Mouse (Mus musculus) common myeloid progenitor, adult 5-6 weeks (primary cell): ENCODE measurements around the gene Chd8. TPM values are rescaled to one million over a fixed set of nuclear protein-coding genes. Genes with fewer than 3 reads are reported as not detected.

Experiments used
- ATAC-seq: replicated peaks from 2 replicates; pipeline ENCODE4 v1.8.0; 2016; ENCODE audit warnings: low read depth, mild to moderate bottlenecking, moderate TSS enrichment, inconsistent platforms; ENCODE audit not compliant: poor library complexity, severe bottlenecking
- total RNA-seq: library from RNA; stranded (forward); fragments of 200-1000, 187-1606 nt; gene quantifications from 2 replicates; pipeline ENCODE4 v1.2.3, GENCODE M21; 2017

Chd8 gene
- total RNA-seq, 1 experiment from 2014 or later = 103 TPM

DNA sequence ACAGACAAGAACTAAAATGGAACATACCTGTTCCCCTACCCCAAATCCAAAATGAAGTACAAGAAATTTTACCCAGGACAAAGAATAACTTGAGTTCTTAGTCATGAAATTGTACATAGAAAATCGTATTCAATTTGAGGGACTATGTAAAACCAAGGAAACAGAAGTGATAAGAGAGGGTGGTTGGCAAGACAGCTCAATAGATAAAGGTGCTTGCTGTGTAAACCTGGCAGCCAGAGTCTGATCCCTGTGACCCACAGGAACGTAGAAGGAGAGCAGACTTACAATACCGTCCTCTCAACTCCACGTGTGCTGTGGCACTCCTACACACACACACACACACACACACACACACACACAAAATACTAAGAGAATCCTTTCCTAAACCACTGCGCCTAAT lies 40.3 kb downstream of the Chd8 start:
- ATAC-seq = 0 out of 2 replicates have a peak, but pooled peaks have one; percentile 11

DNA sequence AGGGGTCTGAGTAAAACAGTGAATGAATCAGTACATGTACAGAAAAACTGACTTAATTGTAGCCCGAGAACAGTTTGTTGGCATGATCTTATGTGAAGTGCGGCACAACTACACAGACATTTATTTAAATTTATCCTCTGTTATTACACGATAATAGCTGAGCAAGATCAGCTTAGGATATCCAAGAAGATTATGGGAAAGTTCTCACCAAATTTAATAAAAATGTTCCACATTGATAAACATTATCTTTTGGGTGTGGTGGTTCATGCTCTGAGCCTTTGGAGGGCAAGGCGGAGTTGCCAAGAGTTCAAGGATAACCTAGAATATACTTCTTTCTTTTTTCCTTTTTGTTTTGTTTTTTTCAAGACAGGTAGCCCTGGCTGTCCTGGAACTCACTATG lies 58.2 kb downstream of the Chd8 start:
- no peak for ATAC-seq

DNA sequence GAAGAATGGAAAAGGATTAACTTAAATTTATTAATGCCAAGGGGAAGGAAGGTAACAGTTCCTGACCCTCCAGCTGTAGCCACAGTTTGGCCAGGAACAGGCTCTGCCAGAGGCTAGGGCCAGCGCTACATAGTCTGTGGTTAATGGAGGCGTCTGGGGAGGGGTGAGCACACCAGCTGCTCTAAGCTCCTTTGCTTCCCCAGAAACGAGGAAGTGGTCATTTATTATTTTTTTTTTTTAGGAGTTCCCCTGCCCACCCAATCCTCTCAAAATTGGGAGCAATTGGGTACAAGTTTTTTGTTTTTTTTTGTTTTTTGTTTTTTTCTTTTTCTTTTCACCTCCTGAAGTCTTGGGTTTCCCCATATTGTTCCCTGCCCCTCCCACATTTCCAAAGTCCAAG lies 59.4 kb downstream of the Chd8 start:
- ATAC-seq = peak; percentile 64

DNA sequence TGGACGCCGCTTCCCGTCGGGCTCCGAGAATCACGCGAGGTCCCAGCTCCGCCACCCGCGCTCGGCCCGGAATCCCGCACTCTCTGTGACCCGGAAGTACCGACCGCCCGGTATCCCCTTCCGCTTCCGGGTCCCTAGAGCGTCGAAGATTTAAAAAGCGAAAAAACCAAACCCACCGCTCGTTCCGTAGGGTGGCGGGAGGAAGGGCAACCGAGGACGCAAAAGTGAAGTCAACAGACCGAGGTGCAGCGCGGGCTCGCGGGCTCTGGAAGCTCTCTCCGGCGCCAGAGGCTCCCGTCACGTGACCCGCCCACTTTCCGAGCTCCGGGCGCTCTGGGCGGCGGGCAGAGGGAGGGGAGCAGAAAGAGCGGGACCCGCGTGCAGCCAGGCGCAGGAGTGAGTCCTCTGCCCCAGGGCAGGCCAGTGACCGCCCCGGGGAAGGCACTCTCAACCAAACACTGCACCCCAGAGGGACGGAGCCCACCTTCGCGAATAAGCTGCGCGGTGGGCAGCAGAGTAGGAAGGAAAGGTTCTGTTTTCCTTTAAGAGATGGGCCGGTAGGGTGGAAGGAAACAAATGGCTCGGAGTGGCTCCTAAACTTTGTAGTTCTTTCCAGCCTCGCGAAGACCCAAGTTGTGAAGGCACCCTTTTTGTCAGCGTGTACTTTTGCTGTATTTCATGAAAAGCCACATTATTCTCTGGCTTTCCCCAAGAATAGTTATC lies 60.3 kb downstream of the Chd8 start, which contains the start of gene Supt16:
Gene Supt16, minus strand, starts transcription at position 261 of the 723 bp plus-strand sequence.
- peak; percentile 81 for ATAC-seq

DNA sequence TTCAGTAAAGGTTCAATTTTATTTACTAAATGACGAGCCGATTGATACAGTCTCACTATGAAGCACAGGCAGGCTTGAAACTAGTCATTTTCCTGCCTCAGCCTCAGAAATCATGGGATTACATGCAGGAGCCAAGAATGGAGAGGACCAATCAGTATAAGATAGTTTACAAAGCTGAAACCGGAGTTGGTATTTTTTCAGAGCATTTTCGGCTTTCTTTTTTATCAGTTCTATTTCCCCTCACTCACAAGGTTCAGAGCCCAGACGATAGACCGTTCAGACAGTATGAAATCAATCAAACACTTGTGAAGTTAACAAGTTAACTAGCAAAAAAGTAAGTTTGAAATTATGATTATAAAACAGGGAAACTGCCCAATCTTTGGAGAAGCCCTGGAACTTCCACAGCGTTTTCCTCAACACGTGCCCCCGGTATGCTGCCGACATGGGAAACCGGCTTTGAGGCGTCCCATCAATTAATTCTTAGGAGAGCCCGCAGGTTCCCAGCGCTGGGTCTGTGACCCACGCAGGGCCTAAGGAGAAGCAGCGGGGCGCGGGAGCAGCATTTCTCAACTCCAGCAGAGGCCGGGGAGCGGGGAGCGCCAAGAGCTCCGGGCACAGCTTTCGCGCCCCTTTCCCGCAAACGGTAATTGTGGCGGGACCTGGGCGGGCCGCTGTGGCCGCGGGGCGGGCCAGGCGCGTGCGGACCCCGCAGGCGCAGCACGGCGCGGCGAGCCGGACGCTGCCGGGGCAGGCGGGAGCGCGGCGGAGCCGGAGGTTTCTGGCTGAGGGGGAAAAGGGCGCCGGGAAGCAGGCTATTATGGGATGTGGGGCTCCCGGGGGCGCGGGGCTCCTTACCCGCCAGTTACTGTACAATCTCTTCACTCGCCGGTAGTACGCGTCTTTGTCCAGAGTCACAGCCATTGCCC lies 61.1 kb downstream of the Chd8 start:
- ATAC-seq = no peak

DNA sequence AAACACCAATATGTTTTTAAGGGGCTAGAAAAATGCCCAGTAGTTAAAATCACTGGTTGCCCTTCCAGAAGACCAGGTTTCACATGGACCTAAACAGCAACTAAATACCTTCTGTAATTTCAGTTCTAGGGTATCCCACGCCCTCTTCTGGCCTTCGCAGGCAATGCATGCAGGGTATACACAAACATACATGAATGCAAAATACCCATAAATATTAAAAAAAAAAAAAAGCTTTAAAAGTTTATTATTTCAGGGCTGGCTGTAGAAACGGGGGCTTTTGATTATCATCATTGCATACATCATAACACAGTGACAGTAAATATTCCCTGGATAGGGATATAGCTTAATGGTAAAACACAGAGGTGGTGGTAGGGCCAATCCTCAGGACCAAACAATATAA lies 61.9 kb downstream of the Chd8 start:
- ATAC-seq = peak; percentile 34; the same call in 1 of the 2 replicates

DNA sequence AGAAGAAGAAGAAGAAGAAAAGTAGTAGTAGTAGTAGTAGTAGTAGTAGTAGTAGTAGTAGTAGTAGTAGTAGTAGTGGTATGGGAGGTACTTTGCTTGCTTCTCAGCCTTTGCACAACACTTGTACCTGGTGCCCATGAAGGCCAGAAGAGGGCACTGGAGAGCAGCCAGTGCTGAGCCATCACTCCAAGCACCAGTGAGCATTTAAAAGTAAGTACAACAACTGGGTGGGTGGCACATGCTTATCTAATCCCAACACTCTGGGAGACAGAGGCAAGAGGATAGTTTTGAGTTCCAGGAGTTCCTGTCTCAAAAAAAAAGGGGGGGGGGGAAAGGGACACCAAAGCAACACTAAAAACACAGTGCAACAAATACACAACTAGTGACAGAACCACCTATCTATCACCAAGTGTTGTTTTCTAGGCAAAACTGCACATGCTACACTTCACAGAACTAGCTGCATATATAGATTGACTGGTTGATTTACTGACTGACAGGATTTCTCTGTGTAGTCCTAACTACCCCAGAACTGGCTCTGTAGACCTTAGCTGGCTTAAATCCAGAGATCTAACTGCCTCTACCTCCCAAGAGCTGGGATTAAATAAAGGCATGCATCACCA lies 66.7 kb downstream of the Chd8 start:
- peak; percentile 96 for ATAC-seq

DNA sequence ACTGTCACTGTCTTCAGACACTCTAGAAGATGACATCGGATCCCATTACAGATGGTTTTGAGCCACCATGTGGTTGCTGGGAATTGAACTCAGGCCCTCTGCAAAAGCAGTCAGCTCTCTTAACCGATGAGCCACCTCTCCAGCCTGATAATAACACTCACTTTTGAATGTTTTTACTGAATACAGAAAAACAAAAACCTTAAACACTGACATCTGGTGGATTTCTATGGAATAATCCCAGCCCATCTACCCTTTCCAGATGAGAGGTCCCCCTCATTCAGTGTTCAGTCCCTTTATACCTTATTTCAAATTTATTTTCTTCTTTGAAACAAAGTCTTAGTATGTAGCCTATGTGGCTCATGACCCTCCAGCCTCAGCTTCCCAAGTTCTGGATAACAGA lies 68.1 kb downstream of the Chd8 start:
- 0 out of 2 replicates have a peak, but pooled peaks have one; percentile 48 for ATAC-seq

DNA sequence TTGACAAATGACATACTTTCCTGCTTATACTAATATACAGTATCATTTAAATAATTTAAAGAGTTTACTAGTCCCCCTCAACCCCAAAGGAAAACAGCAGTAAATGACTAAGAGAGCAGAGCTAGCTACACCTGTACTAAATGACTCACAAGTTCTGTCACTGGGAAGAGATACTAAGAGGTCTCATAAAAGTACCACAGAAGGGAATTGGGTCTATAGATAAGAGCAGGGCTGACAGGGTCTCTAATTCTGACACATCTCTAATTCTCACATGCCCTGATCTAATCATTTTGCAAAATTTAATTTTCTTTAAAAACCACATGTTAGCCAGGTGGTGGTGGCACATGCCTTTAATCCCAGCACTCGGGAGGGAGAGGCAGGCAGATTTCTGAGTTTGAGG lies 68.8 kb downstream of the Chd8 start:
- ATAC-seq = no peak

DNA sequence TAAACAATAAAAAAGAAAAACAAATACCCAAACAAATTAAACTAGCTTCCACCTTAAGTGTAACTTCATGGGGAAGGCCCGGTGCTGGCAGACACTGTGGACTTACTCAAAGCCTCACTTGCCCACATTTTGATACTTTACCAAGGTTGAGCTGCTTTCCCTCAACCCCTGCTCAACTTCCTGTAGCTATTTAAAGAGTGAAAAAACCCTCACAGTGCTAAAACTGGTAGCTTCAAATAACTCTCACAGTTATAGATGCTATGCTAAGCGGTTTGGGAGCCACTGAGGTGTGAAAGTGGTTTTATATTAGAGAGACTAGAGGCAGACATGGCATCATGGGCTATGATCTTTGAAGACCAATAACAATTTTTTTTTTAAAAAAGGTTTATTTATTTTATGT lies 91.0 kb downstream of the Chd8 start:
- no peak for ATAC-seq

DNA sequence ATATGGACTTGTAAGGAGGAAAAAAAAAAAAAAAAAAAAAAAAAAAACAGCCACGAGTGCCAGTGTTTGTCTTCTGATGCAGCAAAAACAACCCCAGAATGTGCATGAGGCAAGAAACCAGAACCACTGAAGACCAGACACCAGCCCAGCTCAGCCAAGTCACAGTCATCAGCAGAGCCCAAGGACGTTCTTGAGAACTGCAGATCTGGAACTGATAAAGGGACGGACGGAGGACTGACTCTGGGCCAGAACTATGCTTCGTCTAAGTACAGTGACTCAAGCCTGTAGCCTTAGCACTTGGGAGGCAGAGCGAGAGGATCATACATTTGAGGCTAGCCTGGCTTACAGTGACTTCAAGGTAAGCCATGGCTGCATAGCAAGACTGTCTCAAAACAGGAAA lies 96.7 kb downstream of the Chd8 start:
- no peak for ATAC-seq

DNA sequence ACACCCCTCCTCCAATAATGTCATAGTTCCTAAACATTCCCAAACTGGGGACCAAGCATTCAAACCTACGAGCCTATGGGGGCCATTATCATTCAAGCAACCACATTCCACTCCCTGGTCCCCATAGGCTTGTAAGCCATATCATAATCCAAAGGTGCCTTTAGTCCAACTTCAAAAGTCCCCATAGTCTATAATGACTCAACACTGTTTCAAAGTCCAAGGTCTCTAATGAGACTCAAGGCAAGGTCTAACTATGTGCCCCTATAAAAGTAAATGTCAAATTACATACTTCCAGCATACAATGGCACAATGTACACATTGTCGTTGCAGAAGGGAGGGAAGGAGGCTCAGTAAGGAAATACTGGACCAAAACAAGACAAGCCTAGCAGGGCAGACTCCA lies 102.6 kb downstream of the Chd8 start:
- no peak for ATAC-seq

DNA sequence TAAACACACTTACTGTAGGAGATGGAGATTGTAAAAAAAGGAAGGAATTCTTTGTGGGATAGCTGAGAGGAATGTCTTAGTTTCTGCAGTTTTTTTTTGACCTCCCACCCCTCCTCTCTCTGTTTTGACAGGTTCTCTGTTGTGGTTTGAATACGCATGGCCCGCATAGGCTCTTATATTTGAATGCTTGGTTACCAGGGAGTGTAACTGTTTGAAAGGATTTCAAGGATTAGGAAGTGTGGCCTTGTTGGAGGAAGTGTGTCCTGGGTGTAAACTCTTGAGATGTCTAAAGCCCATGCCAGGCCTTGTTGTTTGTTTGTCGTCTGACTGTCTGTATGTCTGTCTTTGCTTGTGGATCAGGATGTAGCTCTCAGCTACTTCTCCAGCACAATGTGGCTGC lies 105.0 kb downstream of the Chd8 start:
- 0 out of 2 replicates have a peak, but pooled peaks have one; percentile 25 for ATAC-seq

DNA sequence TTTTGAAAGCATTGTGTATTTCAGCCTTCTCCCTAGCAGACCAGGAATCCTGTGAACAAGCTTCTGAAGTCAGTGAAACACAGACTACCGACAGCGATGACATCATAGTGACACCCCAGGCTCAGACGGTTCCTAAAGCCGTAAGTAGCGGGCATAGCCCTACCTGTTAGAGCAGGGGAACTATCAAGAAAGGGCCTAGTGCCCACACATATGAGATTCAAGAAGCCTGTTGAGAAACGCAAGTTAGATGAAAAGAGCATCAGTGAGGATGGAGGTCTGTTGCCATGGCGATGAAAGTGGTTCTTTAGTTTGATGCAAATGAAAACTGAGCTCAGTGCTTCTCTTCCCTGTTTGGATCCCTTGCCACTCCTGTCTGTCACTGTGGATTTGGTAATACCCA lies 105.4 kb downstream of the Chd8 start:
- ATAC-seq = no peak

DNA sequence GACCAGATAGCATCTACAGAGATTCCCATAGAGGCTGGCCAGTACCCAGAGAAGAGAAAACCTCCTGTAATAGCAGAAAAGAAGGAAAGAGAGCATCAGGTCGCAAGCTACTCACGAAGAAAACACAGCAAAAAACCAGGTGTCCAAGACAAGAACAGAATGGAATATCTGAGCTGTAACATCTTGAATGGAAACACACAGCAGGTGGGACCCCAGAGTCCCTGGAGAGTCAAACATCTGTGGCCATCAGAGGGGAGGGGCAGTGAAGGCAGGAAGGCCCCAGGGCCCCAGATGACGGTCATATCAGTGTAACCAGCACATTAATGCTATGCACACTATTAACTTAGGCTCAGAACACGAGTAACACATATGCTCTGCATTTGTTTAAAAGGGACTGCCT lies 107.7 kb downstream of the Chd8 start:
- no peak for ATAC-seq

Other genes with a start within 250 kb of the Chd8 start
- not detected in 2 replicates for gene Tmem253, start 242.1 kb downstream of the Chd8 start, total RNA-seq
- gene Zfp219, start 237.0 kb downstream of the Chd8 start, total RNA-seq = 9.8 and 14.0 TPM in 2 replicates
- gene Olfr221, start 215.3 kb downstream of the Chd8 start, total RNA-seq = not detected in 2 replicates
- 700 and 803 TPM in 2 replicates for gene Hnrnpc, start 153.8 kb downstream of the Chd8 start, total RNA-seq
- 17.0 and 17.2 TPM in 2 replicates for gene Rpgrip1, start 147.1 kb downstream of the Chd8 start, total RNA-seq
- 251 and 267 TPM in 2 replicates for gene Supt16, start 60.4 kb downstream of the Chd8 start, total RNA-seq
- gene Tox4, start 21.4 kb upstream of the Chd8 start, total RNA-seq = 42.2 and 42.7 TPM in 2 replicates
- 9.9 and 11.4 TPM in 2 replicates for gene Rab2b, start 21.8 kb upstream of the Chd8 start, total RNA-seq
- 48.5 and 64.8 TPM in 2 replicates for gene Mettl3, start 47.3 kb upstream of the Chd8 start, total RNA-seq
- 2.6 and 3.3 TPM in 2 replicates for gene Sall2, start 71.0 kb upstream of the Chd8 start, total RNA-seq
- gene Olfr1513, start 98.6 kb upstream of the Chd8 start, total RNA-seq = not detected in 2 replicates
- gene Olfr1512, start 121.4 kb upstream of the Chd8 start, total RNA-seq = not detected in 2 replicates
- gene Olfr1511, start 139.6 kb upstream of the Chd8 start, total RNA-seq = not detected in 2 replicates
- gene Olfr1510, start 156.6 kb upstream of the Chd8 start, total RNA-seq = not detected in 2 replicates
- gene Olfr1509, start 185.2 kb upstream of the Chd8 start, total RNA-seq = not detected in 2 replicates
- not detected in 2 replicates for gene Olfr1508, start 209.7 kb upstream of the Chd8 start, total RNA-seq
- not detected in 2 replicates for gene Olfr1507, start 238.0 kb upstream of the Chd8 start, total RNA-seq